Mouse (Mus musculus): ENCODE data around the gene Cnn2.

DNA sequence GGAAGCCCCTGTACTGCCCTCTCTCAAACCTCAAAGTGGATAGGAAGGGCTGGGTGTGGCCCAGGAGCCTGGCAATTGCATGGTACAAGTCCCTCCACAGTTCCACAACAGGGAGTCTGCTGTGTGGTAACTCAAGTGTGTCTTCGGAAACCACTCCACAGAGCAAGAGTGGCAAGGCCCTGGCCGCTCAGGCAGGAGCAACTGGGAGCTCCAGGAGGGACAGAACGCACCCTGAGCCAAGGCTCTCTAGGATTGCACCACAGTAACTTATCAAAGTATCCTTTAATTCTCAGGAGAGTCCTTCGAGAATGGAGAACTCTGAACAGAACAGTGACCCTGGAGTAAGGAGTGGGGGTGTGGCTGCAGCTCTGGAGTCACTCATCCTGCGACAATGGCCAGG, 47.3 kb downstream of the Cnn2 start:
- TF ChIP-seq GATA1 (IDR thresholded peaks at IDR 0.05; ENCODE audit: borderline replicate concordance, low read length) (no peak), FLI1 (IDR thresholded peaks at IDR 0.05; ENCODE audit: low read length) (no peak)

Measured in megakaryocyte, embryonic 14.5 days (primary cell).